Mouse (Mus musculus) cerebellum, adult 2 months (tissue): Measurements from ENCODE around the gene Gnas.

Source experiments
- CTCF ChIP-seq: fragments of 200-500 bp; IDR thresholded peaks from 2 replicates; pipeline ENCODE4 v1.5.1; 2011; ENCODE audit warnings: low read depth, mild to moderate bottlenecking, control low read depth, low read length, moderate library complexity, borderline replicate concordance; ENCODE audit not compliant: insufficient read depth
- POLR2A ChIP-seq: fragments of 200-500 bp; IDR thresholded peaks from 2 replicates; pipeline ENCODE4 v1.6.1; 2011; ENCODE audit warnings: low read length, control low read depth, borderline replicate concordance; ENCODE audit not compliant: insufficient read depth

GRCm38 (mm10) chr2:174297086-174297571 lies 13.0 kb downstream of the Gnas start:
- TF ChIP-seq CTCF (0 out of 2 replicates have a peak, but pooled peaks have one; percentile 4), POLR2A (no peak)
